Mouse (Mus musculus) liver, embryonic 16.5 days (tissue): ENCODE measurements around the gene Csde1. TPM values are rescaled to one million over a fixed set of nuclear protein-coding genes. Genes with fewer than 3 reads are reported as not detected.

Source experiments
- ATAC-seq: fragments of 200-750 bp; cut with Nextera tagmentation; 2 replicates; pipeline ENCODE4 v1.8.0; 2017; ENCODE audit warnings: low read depth, mild to moderate bottlenecking, moderate number of reproducible peaks, moderate library complexity
- H3K27ac ChIP-seq: fragments of 300-500 bp; sonication (generic); 2 replicates; pipeline ENCODE4 v1.5.1; 2014; ENCODE audit warnings: mild to moderate bottlenecking, low read length
- H3K27me3 ChIP-seq: fragments of 300-500 bp; sonication (generic); 2 replicates; pipeline ENCODE4 v1.6.1; 2014; ENCODE audit warnings: low read depth, low read length, mixed read lengths; ENCODE audit not compliant: control insufficient read depth, insufficient read depth
- H3K36me3 ChIP-seq: fragments of 300-500 bp; sonication (generic); 2 replicates; pipeline ENCODE4 v1.6.1; 2014; ENCODE audit warnings: mild to moderate bottlenecking; ENCODE audit not compliant: control insufficient read depth, insufficient read depth
- H3K4me1 ChIP-seq: fragments of 300-500 bp; sonication (generic); 2 replicates; pipeline ENCODE4 v1.6.1; 2014; ENCODE audit warnings: low read depth, low read length, mixed read lengths; ENCODE audit not compliant: control insufficient read depth
- H3K4me2 ChIP-seq: fragments of 300-500 bp; sonication (generic); 2 replicates; pipeline ENCODE4 v1.6.1; 2014; ENCODE audit warnings: low read depth, low read length, mixed read lengths
- H3K4me3 ChIP-seq: fragments of 300-500 bp; sonication (generic); 2 replicates; pipeline ENCODE4 v1.5.1; 2014; ENCODE audit warnings: low read depth, mild to moderate bottlenecking, low read length
- H3K9ac ChIP-seq: fragments of 300-500 bp; sonication (generic); 2 replicates; pipeline ENCODE4 v1.6.1; 2014; ENCODE audit warnings: low read depth, low read length
- H3K9me3 ChIP-seq: fragments of 300-500 bp; sonication (generic); replicated peaks from 2 replicates; pipeline ENCODE4 v1.6.1; 2016; ENCODE audit warnings: low read length; ENCODE audit not compliant: control insufficient read depth
- WGBS: fragments of 180-500 bp; shearing (Covaris S2); extraction: QIAGEN DNeasy Blood & Tissue Kit; methylation state at CpG from one replicate; pipeline ENCODE4 v1.1.7; 2014; ENCODE audit not compliant: insufficient replicate concordance; 5-methylcytosine and 5-hydroxymethylcytosine counted together
- polyA plus RNA-seq: library from polyadenylated mRNA; unstranded; fragments of >200 nt; fragmentation: Nextera tagmentation; extraction: Ambion mirVana; gene quantifications from 2 replicates; pipeline ENCODE4 v1.2.1, GENCODE M21; 2015

Csde1 gene
- 97.8 and 110 TPM in 2 replicates for polyA plus RNA-seq

GRCm38 (mm10) chr3:103020249-103020942 lies at the start of gene Csde1:
Csde1 (plus strand) TSS chr3:103020426.
- no peaks in the 10 kb centered on the region for H3K9me3 ChIP-seq
- WGBS: under 1% methylated on average over 55 of the region's 55 CpGs
- H3K4me2 ChIP-seq: peak within 1 kb of the TSS; percentile 94
- peak within 1 kb of the TSS; percentile 89 for H3K27ac ChIP-seq
- H3K27me3 ChIP-seq: no peaks in the 10 kb centered on the region
- peak within 1 kb of the TSS; percentile 95 for H3K4me3 ChIP-seq
- H3K4me1 ChIP-seq: peaks cover 22% of the 10 kb centered on the region
- peak; percentile 96 for ATAC-seq
- H3K9ac ChIP-seq: peak within 1 kb of the TSS; percentile 97
- H3K36me3 ChIP-seq: no peaks in the 10 kb centered on the region

GRCm38 (mm10) chr3:102970508-102970907 lies 49.7 kb upstream of the Csde1 start:
- H3K27me3 ChIP-seq: no peaks in the 10 kb centered on the region
- no peaks in the 10 kb centered on the region for H3K9me3 ChIP-seq
- no peak overlapping the region for H3K27ac ChIP-seq
- H3K36me3 ChIP-seq: no peaks in the 10 kb centered on the region
- no peak overlapping the region for H3K9ac ChIP-seq
- no peak for ATAC-seq
- 65% methylated on average over 3 of the region's 3 CpGs for WGBS
- H3K4me1 ChIP-seq: no peaks in the 10 kb centered on the region
- no peak overlapping the region for H3K4me3 ChIP-seq
- H3K4me2 ChIP-seq: no peak overlapping the region

DNA sequence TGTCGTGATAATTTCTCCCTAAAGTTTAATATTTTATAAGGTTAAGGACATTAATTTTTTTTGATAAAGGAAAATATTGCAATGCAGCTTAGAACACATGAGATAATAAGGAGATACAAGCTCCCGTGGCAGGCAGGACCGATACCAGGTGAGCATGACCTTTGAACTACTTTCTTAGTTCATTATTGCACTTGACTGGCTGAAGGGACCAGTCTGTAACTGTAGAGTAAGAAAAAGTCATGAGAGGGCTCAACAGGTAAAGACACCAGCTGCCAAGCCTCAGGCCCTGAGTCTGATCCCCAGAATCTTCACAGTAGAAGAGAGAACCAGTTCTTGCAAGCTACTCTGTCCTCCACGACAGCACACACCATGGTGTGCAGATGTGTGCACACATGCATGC lies 43.3 kb upstream of the Csde1 start:
- no peak overlapping the region for H3K4me2 ChIP-seq
- no peaks in the 10 kb centered on the region for H3K4me1 ChIP-seq
- no peaks in the 10 kb centered on the region for H3K27me3 ChIP-seq
- no peak overlapping the region for H3K27ac ChIP-seq
- no peaks in the 10 kb centered on the region for H3K9me3 ChIP-seq
- 52% methylated on average over 4 of the region's 4 CpGs for WGBS
- H3K4me3 ChIP-seq: no peak overlapping the region
- no peak overlapping the region for H3K9ac ChIP-seq
- no peaks in the 10 kb centered on the region for H3K36me3 ChIP-seq
- no peak for ATAC-seq

GRCm38 (mm10) chr3:102979550-102980348 lies 40.5 kb upstream of the Csde1 start:
- Histone ChIP-seq H3K27me3 (no peaks in the 10 kb centered on the region), H3K4me2 (no peak overlapping the region), H3K4me1 (no peaks in the 10 kb centered on the region), H3K36me3 (no peaks in the 10 kb centered on the region), H3K27ac (no peak overlapping the region), H3K9ac (no peak overlapping the region), H3K9me3 (no peaks in the 10 kb centered on the region), H3K4me3 (no peak overlapping the region)
- ATAC-seq: no peak
- 53% methylated on average over 10 of the region's 10 CpGs for WGBS

GRCm38 (mm10) chr3:102980349-102980736 lies 39.9 kb upstream of the Csde1 start:
- Histone ChIP-seq H3K4me1 (no peaks in the 10 kb centered on the region), H3K4me3 (no peak overlapping the region), H3K27ac (no peak overlapping the region), H3K36me3 (no peaks in the 10 kb centered on the region), H3K9me3 (no peaks in the 10 kb centered on the region), H3K4me2 (no peak overlapping the region), H3K9ac (no peak overlapping the region), H3K27me3 (no peaks in the 10 kb centered on the region)
- ATAC-seq: no peak
- 60% methylated on average over 3 of the region's 3 CpGs for WGBS

DNA sequence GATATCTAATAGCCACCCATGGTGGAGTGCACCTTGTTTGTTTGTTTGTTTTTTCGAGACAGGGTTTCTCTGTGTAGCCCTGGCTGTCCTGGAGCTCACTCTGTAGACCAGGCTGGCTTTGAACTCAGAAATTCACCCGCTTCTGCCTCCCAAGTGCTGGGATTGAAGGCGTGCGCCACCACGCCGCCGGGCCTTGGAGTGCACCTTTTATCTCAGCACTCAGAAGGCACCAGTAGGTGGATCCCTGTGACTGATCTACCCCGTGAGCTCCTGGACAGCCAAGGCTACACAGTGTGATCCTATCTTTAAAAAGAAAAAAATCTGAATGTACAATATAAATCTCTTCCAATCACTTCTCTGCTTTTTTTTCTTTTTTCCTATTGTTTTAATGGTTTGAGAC lies 29.2 kb upstream of the Csde1 start:
- WGBS: 57% methylated on average over 8 of the region's 8 CpGs
- H3K4me3 ChIP-seq: no peak overlapping the region
- no peaks in the 10 kb centered on the region for H3K36me3 ChIP-seq

DNA sequence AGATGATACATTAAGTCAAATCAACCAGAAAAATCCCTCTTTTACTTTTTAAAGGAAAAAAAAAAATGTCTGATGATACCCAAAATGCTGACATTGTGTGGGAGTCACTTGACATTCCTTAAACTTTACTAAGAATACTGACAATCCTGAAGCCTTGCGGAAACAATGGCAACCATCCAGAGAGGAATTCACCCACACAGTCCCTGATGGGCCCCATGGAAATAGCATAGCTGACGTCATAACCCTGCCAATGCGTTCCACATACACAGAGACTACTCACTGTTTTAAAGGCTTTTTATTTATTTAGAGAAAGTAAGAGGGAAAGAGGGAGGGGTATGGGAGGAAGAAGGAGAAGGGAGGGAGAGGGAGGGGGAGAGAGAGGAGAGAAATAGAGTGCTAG lies 27.3 kb upstream of the Csde1 start:
- 42% methylated on average over 3 of the region's 3 CpGs for WGBS

More for the DNA sequence above, 29.2 kb upstream of the Csde1 start:
- H3K27me3 ChIP-seq: no peaks in the 10 kb centered on the region
- H3K27ac ChIP-seq: no peak overlapping the region
- no peak for ATAC-seq
- H3K4me2 ChIP-seq: no peak overlapping the region
- H3K9ac ChIP-seq: no peak overlapping the region
- peaks cover 3% of the 10 kb centered on the region for H3K4me1 ChIP-seq
- no peaks in the 10 kb centered on the region for H3K9me3 ChIP-seq

DNA sequence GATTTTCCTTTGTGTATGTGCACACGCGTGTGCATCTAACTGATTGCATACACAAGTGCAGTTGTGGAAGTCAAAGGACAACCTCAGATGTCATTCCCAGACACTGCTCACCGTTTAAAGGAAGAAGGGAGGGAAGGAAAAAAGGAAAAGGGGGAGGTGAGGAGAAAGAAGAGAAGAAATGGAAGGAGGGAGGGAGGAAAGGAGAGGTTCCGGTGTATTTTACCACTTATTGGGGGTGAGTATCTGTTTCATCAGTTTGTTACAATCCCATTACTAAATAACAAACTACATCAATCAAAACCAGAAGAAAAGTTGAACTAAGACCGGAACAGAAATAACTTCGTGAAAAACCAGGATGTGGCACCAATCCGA lies 25.0 kb upstream of the Csde1 start:
- 42% methylated on average over 7 of the region's 7 CpGs for WGBS

More for the DNA sequence above, 27.3 kb upstream of the Csde1 start:
- Histone ChIP-seq H3K27me3 (no peaks in the 10 kb centered on the region), H3K4me2 (no peak overlapping the region), H3K36me3 (no peaks in the 10 kb centered on the region), H3K9ac (no peak overlapping the region), H3K27ac (no peak overlapping the region), H3K4me3 (no peak overlapping the region), H3K9me3 (no peaks in the 10 kb centered on the region), H3K4me1 (peaks cover 7% of the 10 kb centered on the region)
- ATAC-seq: no peak

More for the DNA sequence above, 25.0 kb upstream of the Csde1 start:
- Histone ChIP-seq H3K4me1 (peaks cover 7% of the 10 kb centered on the region), H3K4me3 (peak overlapping the region; percentile 80), H3K27me3 (no peaks in the 10 kb centered on the region), H3K9ac (no peak overlapping the region), H3K36me3 (peaks cover 9% of the 10 kb centered on the region), H3K27ac (no peak overlapping the region; the same call in 1 of the 2 replicates), H3K4me2 (peak overlapping the region; percentile 82), H3K9me3 (no peaks in the 10 kb centered on the region)
- no peak for ATAC-seq
